Mouse (Mus musculus) brain, embryonic 14.5 days (tissue): ENCODE measurements around the gene Limk2.

ENCODE experiments used
- CTCF ChIP-seq: fragments of 200-500 bp; IDR thresholded peaks from 2 replicates; pipeline ENCODE4 v1.5.1; 2012; ENCODE audit warnings: inconsistent platforms, mild to moderate bottlenecking, moderate library complexity, borderline replicate concordance; ENCODE audit not compliant: insufficient read depth, insufficient read length; ENCODE audit errors: extremely low read depth
- POLR2A ChIP-seq: fragments of 200-500 bp; IDR thresholded peaks from 2 replicates; pipeline ENCODE4 v1.6.1; 2012; ENCODE audit warnings: mild to moderate bottlenecking, inconsistent platforms, borderline replicate concordance; ENCODE audit not compliant: poor library complexity, insufficient read depth, insufficient read length, severe bottlenecking; ENCODE audit errors: extremely low read depth

GRCm38 (mm10) chr11:3390789-3391188 lies 18.2 kb downstream of the Limk2 start:
- TF ChIP-seq CTCF (no peak), POLR2A (no peak)
